Mouse (Mus musculus): ENCODE results near the gene Gjc2. TPM values are rescaled to one million over a fixed set of nuclear protein-coding genes. Genes with fewer than 3 reads are reported as not detected.

Gene Gjc2
- polyA plus RNA-seq, 1 experiment, result 0.03 TPM

DNA sequence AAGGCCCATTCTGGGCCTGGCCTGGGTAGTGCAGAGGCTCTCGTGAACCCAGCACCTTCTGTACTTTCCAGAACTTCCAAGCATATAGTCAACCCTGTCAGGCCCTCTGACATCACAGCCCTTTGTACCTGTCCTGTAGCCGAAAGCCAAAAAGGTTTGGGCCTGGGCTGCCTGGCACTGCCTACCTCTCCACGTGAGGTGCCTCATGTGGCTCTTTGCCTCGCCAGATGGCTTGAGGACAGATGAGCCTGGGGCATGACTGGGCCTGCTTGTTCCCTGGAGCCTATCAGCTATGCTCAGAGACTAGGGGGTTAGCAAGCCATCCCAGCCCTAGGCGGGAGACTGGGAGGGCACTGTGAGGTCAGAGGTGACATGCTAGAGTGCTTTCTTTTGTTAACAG lies 2.5 kb upstream of the Gjc2 start:
- TF ChIP-seq FLI1 (IDR thresholded peaks at IDR 0.05; ENCODE audit: low read length) (no peak), GATA1 (IDR thresholded peaks at IDR 0.05; ENCODE audit: borderline replicate concordance, low read length) (no peak)
- Histone ChIP-seq H3K4me1 (peaks cover 28% of the 10 kb centered on the region), H3K36me3 (replicated peaks; ENCODE audit: low read length) (peaks cover 48% of the 10 kb centered on the region)

DNA sequence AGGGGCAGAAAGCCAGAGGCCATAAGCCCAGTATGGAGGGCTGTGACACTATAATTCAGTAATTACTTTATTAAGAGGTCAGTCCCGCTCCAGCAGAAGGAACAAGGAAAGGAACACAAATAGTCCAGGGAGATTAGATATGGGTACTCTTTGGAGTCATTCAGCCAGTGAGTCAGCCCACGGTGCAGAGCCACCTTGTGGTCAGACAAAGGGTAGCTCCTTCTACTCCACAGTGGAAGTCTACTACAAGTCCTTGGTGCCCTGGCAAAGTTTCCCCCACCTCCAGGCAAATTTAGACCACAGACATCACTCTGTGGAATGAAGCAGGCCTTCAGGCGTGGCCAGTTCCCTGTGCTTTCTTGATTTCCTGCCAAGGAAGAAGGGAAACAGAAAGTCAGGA lies 808 bp upstream of the Gjc2 start:
- no peaks in the 10 kb centered on the region for H3K9me3 ChIP-seq
- peaks cover 48% of the 10 kb centered on the region for H3K36me3 ChIP-seq (replicated peaks; ENCODE audit: low read length)
- H3K4me1 ChIP-seq, result peaks cover 16% of the 10 kb centered on the region
- TF ChIP-seq FLI1 (IDR thresholded peaks at IDR 0.05; ENCODE audit: low read length), result no peak
- TF ChIP-seq GATA1 (IDR thresholded peaks at IDR 0.05; ENCODE audit: borderline replicate concordance, low read length), result no peak
- H3K27me3 ChIP-seq (replicated peaks), result peaks cover 42% of the 10 kb centered on the region
- H3K4me3 ChIP-seq (replicated peaks), result no peak overlapping the region

More for the DNA sequence above, 2.5 kb upstream of the Gjc2 start:
- H3K9me3 ChIP-seq, result no peaks in the 10 kb centered on the region
- no peak overlapping the region for H3K4me3 ChIP-seq (replicated peaks)
- peaks cover 29% of the 10 kb centered on the region for H3K27me3 ChIP-seq (replicated peaks)

DNA sequence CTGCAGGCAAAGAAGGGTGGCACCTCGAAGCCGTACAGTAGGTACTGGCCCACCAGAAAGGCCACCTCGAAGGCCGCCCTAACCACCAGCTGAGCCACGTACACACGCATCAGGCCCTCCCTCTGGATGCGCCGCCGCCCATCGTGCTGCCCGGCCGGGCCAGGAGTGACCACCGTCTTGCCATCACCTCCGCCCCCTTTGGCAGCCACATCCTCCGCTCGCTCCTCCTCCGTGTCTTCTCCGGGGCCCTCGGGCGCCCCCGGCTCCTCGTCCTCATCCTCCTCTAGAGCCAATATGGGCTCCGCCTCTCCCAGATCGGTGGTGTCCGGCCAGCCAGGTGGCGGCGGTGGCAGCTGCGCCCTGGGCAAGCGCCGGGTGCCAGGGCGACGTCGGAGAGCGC lies 6.1 kb downstream of the Gjc2 start:
- peak overlapping the region; percentile 50 for H3K4me3 ChIP-seq (replicated peaks)
- H3K9me3 ChIP-seq, result 0 out of 2 replicates have a peak, but pooled peaks cover 3% of the 10 kb centered on the region
- peaks cover 92% of the 10 kb centered on the region for H3K27me3 ChIP-seq (replicated peaks)

DNA sequence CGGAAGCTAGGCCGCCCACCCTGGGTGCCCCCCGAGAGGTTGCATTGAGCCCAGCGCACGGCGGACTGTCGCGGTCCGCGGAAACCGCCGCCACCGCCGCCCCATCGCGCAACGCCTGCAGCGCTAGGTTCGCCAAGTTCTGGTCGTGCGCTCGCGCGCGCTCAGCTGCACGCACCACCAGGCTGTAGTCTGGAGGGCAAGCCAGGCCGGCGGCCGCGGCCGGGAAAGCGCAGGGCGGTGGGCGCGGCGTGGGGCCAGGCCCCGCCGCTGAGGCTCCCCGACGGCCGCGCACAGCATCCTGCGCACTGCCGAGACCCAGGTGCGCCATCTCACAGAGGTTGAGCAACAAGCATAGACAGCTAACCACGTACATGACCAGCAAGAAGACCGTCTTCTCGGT lies 6.5 kb downstream of the Gjc2 start:
- H3K27me3 ChIP-seq (replicated peaks), result peaks cover 92% of the 10 kb centered on the region
- H3K4me3 ChIP-seq (replicated peaks), result peak overlapping the region; percentile 50
- 0 out of 2 replicates have a peak, but pooled peaks cover 3% of the 10 kb centered on the region for H3K9me3 ChIP-seq
- TF ChIP-seq FLI1 (IDR thresholded peaks at IDR 0.05; ENCODE audit: low read length) (no peak), GATA1 (IDR thresholded peaks at IDR 0.05; ENCODE audit: borderline replicate concordance, low read length) (no peak)
- H3K36me3 ChIP-seq (replicated peaks; ENCODE audit: low read length), result no peaks in the 10 kb centered on the region
- peaks cover 16% of the 10 kb centered on the region for H3K4me1 ChIP-seq

More for the DNA sequence above, 6.1 kb downstream of the Gjc2 start:
- H3K36me3 ChIP-seq (replicated peaks; ENCODE audit: low read length), result no peaks in the 10 kb centered on the region
- peaks cover 16% of the 10 kb centered on the region for H3K4me1 ChIP-seq
- TF ChIP-seq GATA1 (IDR thresholded peaks at IDR 0.05; ENCODE audit: borderline replicate concordance, low read length), result no peak
- no peak for TF ChIP-seq FLI1 (IDR thresholded peaks at IDR 0.05; ENCODE audit: low read length)

DNA sequence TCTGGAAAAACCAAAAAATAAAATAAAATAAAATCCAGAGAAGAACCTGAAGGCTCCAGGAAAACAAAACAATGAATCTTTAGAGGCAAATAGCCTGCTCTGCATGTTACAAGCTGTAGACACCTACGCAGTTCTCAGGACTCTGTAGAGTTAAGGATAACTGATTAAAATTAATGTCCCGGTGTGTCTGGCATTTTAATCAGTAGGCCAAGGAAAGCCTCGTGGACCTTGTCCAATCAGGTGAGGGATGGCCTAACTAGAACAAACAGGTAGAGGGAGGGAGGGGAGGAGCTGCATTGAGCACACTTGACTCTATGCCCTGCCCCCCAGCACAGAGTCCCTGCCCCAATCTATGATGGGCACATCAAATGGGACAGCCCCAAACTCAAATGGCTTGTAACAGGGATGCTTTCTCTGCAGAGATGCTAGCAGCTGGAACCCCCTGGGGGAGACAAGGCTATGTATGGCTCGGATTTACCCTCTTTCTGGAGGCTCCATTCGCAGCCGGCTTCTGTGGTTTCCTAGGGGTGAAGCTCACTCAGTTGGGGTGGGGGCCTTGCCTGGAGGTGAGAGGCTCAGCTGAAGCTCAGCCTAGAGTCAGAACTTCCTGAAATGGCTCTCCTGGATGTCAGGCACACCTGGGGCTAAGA lies 8.7 kb downstream of the Gjc2 start:
- H3K4me3 ChIP-seq (replicated peaks), result no peak overlapping the region
- H3K4me1 ChIP-seq, result peaks cover 16% of the 10 kb centered on the region
- H3K9me3 ChIP-seq, result 0 out of 2 replicates have a peak, but pooled peaks cover 3% of the 10 kb centered on the region
- TF ChIP-seq GATA1 (IDR thresholded peaks at IDR 0.05; ENCODE audit: borderline replicate concordance, low read length), result no peak
- no peaks in the 10 kb centered on the region for H3K36me3 ChIP-seq (replicated peaks; ENCODE audit: low read length)
- H3K27me3 ChIP-seq (replicated peaks), result peaks cover 89% of the 10 kb centered on the region

DNA sequence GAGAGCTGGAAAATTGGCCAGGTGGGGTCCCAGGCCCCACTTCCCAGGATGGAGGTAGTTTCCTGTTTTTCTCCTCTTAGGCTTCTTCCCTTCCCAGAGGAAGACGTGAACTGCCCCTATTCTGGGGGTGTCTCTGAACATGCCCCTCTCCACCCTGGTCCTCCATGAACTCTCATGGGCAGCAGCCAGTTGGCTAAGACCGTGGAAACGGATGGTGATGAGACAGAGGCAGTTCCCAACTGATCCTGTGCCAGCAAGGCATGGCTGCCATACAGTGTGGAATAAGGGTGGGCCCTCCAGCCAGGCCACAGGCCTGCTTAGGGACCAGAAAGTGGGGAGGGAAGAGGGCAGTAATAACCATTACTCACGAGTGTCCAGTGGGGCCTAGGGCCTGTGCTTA lies 12.5 kb downstream of the Gjc2 start:
- no peaks in the 10 kb centered on the region for H3K36me3 ChIP-seq (replicated peaks; ENCODE audit: low read length)
- H3K27me3 ChIP-seq (replicated peaks), result peaks cover 63% of the 10 kb centered on the region
- H3K4me1 ChIP-seq, result peaks cover 19% of the 10 kb centered on the region
- TF ChIP-seq GATA1 (IDR thresholded peaks at IDR 0.05; ENCODE audit: borderline replicate concordance, low read length) (no peak), FLI1 (IDR thresholded peaks at IDR 0.05; ENCODE audit: low read length) (no peak)
- no peaks in the 10 kb centered on the region for H3K9me3 ChIP-seq
- H3K4me3 ChIP-seq (replicated peaks), result no peak overlapping the region

DNA sequence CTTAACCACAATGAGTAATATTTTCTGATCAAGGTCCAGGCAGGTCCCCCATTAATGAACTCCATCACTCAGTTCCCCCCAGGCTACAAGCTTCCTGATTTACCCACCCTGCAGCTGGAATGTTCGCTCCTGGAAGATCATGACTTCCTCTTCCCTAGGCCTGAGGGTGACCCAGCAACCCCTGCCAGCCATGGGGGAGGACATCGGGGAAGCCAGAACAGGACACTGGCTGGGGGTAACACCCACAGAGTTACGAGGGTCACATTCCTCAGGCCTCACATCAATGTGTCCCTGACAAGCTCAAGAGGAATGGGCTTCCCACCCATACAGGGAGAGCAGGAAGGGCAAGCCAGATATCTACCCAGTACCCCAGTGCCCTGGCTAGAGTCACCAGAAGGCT lies 13.2 kb downstream of the Gjc2 start:
- TF ChIP-seq GATA1 (IDR thresholded peaks at IDR 0.05; ENCODE audit: borderline replicate concordance, low read length) (no peak), FLI1 (IDR thresholded peaks at IDR 0.05; ENCODE audit: low read length) (no peak)
- no peak overlapping the region for H3K4me3 ChIP-seq (replicated peaks)
- no peaks in the 10 kb centered on the region for H3K9me3 ChIP-seq
- peaks cover 25% of the 10 kb centered on the region for H3K4me1 ChIP-seq
- H3K36me3 ChIP-seq (replicated peaks; ENCODE audit: low read length), result no peaks in the 10 kb centered on the region
- peaks cover 55% of the 10 kb centered on the region for H3K27me3 ChIP-seq (replicated peaks)

DNA sequence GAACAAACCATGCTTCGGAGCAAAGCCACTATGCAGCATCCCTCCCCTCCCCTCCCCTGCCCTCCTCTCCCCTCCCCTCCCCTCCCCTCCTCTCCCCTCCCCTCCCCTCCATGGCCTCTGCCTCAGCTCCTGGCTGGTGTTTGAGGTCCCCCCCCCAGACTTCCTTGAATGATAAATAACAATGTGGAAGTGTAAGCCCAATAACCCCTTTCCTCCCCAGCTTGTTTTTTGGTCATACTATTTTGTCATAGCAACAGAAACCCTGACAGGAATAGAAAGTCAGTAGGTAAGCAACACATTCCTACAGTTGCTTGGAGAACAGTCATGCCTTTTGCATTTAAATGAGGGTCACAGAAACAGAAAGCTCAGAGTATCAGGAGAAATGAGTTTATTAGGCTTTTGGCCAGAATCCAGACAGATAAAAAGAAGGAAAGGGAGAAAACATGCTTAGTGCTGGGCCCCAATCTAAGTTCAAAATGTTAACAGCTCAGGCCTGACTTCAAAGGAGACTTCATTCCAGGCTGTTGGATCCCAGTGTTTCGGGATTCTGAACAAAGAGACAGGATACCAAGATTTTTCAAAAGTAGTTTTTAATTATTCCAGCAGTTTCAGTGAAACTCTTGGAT lies 17.3 kb downstream of the Gjc2 start:
- no peaks in the 10 kb centered on the region for H3K36me3 ChIP-seq (replicated peaks; ENCODE audit: low read length)
- peaks cover 21% of the 10 kb centered on the region for H3K27me3 ChIP-seq (replicated peaks)
- TF ChIP-seq GATA1 (IDR thresholded peaks at IDR 0.05; ENCODE audit: borderline replicate concordance, low read length) (no peak), FLI1 (IDR thresholded peaks at IDR 0.05; ENCODE audit: low read length) (no peak)
- H3K4me3 ChIP-seq (replicated peaks), result no peak overlapping the region
- H3K9me3 ChIP-seq, result no peaks in the 10 kb centered on the region
- peaks cover 59% of the 10 kb centered on the region for H3K4me1 ChIP-seq

DNA sequence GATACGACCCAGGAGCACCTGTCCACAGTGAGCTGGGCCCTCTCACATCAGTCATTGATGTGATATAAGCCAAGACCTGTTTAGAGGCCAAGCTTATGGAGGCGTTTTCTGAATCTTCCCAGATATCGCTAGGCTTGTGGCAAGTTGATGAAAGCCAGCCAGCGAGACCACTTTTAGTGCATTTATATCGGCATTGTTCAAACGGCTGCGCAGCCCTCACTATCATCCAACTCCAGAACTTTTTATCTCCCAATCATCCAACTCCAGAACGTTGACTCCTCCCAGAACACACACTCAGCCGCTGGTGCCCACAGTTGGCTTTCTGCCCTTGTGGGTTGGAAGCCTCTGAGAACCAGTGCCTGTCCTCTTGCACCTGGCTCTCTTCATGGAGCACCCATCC lies 18.6 kb downstream of the Gjc2 start:
- no peaks in the 10 kb centered on the region for H3K9me3 ChIP-seq
- no peaks in the 10 kb centered on the region for H3K36me3 ChIP-seq (replicated peaks; ENCODE audit: low read length)
- H3K4me3 ChIP-seq (replicated peaks), result peak overlapping the region; percentile 99
- peaks cover 11% of the 10 kb centered on the region for H3K27me3 ChIP-seq (replicated peaks)
- TF ChIP-seq GATA1 (IDR thresholded peaks at IDR 0.05; ENCODE audit: borderline replicate concordance, low read length), result no peak
- TF ChIP-seq FLI1 (IDR thresholded peaks at IDR 0.05; ENCODE audit: low read length), result no peak
- H3K4me1 ChIP-seq, result peaks cover 61% of the 10 kb centered on the region

All from megakaryocyte, embryonic 14.5 days (primary cell).